Mouse (Mus musculus): ENCODE data around the gene Usp54. TPM values are rescaled to one million over a fixed set of nuclear protein-coding genes. Genes with fewer than 3 reads are reported as not detected.

Usp54 gene
- total RNA-seq, 1 experiment = 15.3 TPM

GRCm38 (mm10) chr14:20626447-20626846, 14.4 kb downstream of the Usp54 start:
- DNase-seq (ENCODE audit: low read depth, low spot score) = no peak

GRCm38 (mm10) chr14:20622907-20623306, 18.0 kb downstream of the Usp54 start:
- H3K27ac ChIP-seq (ENCODE audit: insufficient read depth, low read depth, low read length, poor library complexity, severe bottlenecking) = no peak overlapping the region
- DNase-seq (ENCODE audit: low read depth, low spot score) = no peak
- no peak overlapping the region for H3K4me3 ChIP-seq (ENCODE audit: insufficient read depth in 1 of 2, low read depth in 1 of 2, low read length in 2 of 2, poor library complexity in 1 of 2, severe bottlenecking in 1 of 2)
- in situ Hi-C loops (cut with MboI; ENCODE audit: low sequenced_read_pairs in 2 of 2, unreplicated experiment in 2 of 2) = no loop called here
- no peaks in the 10 kb centered on the region for H3K9me3 ChIP-seq (ENCODE audit: control insufficient read depth, insufficient read depth, low read depth, low read length)
- H3K9ac ChIP-seq (ENCODE audit: insufficient read depth, low read depth, low read length, poor library complexity, severe bottlenecking) = no peak overlapping the region
- no peaks in the 10 kb centered on the region for H3K36me3 ChIP-seq (ENCODE audit: control insufficient read depth, insufficient read depth, low read length, poor library complexity, severe bottlenecking)
- TF ChIP-seq ZNF384 (IDR thresholded peaks at IDR 0.05; ENCODE audit: low read depth, low read length) = no peak
- TF ChIP-seq MAFK (IDR thresholded peaks at IDR 0.05; ENCODE audit: insufficient read depth, low read depth, low read length) = no peak
- TF ChIP-seq ZC3H11A (IDR thresholded peaks at IDR 0.05; ENCODE audit: borderline replicate concordance, low read depth, low read length) = no peak
- TF ChIP-seq CHD2 (IDR thresholded peaks at IDR 0.05; ENCODE audit: low read depth, low read length) = no peak
- no peak for TF ChIP-seq HCFC1 (IDR thresholded peaks at IDR 0.05; ENCODE audit: borderline replicate concordance, insufficient read depth, low read length)
- peaks cover 2 to 3% of the 10 kb centered on the region in 2 experiments; a peak in 1 of 4 replicates for H3K4me1 ChIP-seq (ENCODE audit: control insufficient read depth in 2 of 2, insufficient read depth in 2 of 2, low read length in 2 of 2, poor library complexity in 1 of 2)

More at GRCm38 (mm10) chr14:20626447-20626846, 14.4 kb downstream of the Usp54 start:
- no peak overlapping the region for H3K4me3 ChIP-seq (ENCODE audit: insufficient read depth in 1 of 2, low read depth in 1 of 2, low read length in 2 of 2, poor library complexity in 1 of 2, severe bottlenecking in 1 of 2)
- in situ Hi-C loops (cut with MboI; ENCODE audit: low sequenced_read_pairs in 2 of 2, unreplicated experiment in 2 of 2) = no loop called here
- H3K27ac ChIP-seq (ENCODE audit: insufficient read depth, low read depth, low read length, poor library complexity, severe bottlenecking) = no peak overlapping the region
- no peaks in the 10 kb centered on the region for H3K9me3 ChIP-seq (ENCODE audit: control insufficient read depth, insufficient read depth, low read depth, low read length)
- H3K4me1 ChIP-seq (ENCODE audit: control insufficient read depth in 2 of 2, insufficient read depth in 2 of 2, low read length in 2 of 2, poor library complexity in 1 of 2) = peaks cover 2 to 3% of the 10 kb centered on the region in 2 experiments; a peak in 1 of 4 replicates
- H3K9ac ChIP-seq (ENCODE audit: insufficient read depth, low read depth, low read length, poor library complexity, severe bottlenecking) = no peak overlapping the region
- H3K36me3 ChIP-seq (ENCODE audit: control insufficient read depth, insufficient read depth, low read length, poor library complexity, severe bottlenecking) = no peaks in the 10 kb centered on the region; the same call in 1 of the 2 replicates
- TF ChIP-seq CHD2 (IDR thresholded peaks at IDR 0.05; ENCODE audit: low read depth, low read length) (no peak), ZC3H11A (IDR thresholded peaks at IDR 0.05; ENCODE audit: borderline replicate concordance, low read depth, low read length) (no peak), ZNF384 (IDR thresholded peaks at IDR 0.05; ENCODE audit: low read depth, low read length) (no peak), MAFK (IDR thresholded peaks at IDR 0.05; ENCODE audit: insufficient read depth, low read depth, low read length) (no peak), HCFC1 (IDR thresholded peaks at IDR 0.05; ENCODE audit: borderline replicate concordance, insufficient read depth, low read length) (no peak)

- in situ Hi-C loops (cut with MboI; ENCODE audit: low sequenced_read_pairs in 2 of 2, unreplicated experiment in 2 of 2) = no loop called here
- no peaks in the 10 kb centered on the region for H3K9me3 ChIP-seq (ENCODE audit: control insufficient read depth, insufficient read depth, low read depth, low read length)
Measured at GRCm38 (mm10) chr14:20622412-20622811, 18.5 kb downstream of the Usp54 start.

GRCm38 (mm10) chr14:20621903-20622302, 19.0 kb downstream of the Usp54 start:
- Histone ChIP-seq H3K4me3 (ENCODE audit: insufficient read depth in 1 of 2, low read depth in 1 of 2, low read length in 2 of 2, poor library complexity in 1 of 2, severe bottlenecking in 1 of 2) (no peak overlapping the region), H3K27ac (ENCODE audit: insufficient read depth, low read depth, low read length, poor library complexity, severe bottlenecking) (no peak overlapping the region), H3K4me1 (ENCODE audit: control insufficient read depth in 2 of 2, insufficient read depth in 2 of 2, low read length in 2 of 2, poor library complexity in 1 of 2) (peaks cover 0 to 3% of the 10 kb centered on the region in 2 experiments; a peak in 1 of 4 replicates), H3K9me3 (ENCODE audit: control insufficient read depth, insufficient read depth, low read depth, low read length) (no peaks in the 10 kb centered on the region), H3K36me3 (ENCODE audit: control insufficient read depth, insufficient read depth, low read length, poor library complexity, severe bottlenecking) (no peaks in the 10 kb centered on the region), H3K9ac (ENCODE audit: insufficient read depth, low read depth, low read length, poor library complexity, severe bottlenecking) (no peak overlapping the region)
- no peak for TF ChIP-seq CHD2 (IDR thresholded peaks at IDR 0.05; ENCODE audit: low read depth, low read length)
- TF ChIP-seq HCFC1 (IDR thresholded peaks at IDR 0.05; ENCODE audit: borderline replicate concordance, insufficient read depth, low read length) = no peak
- no peak for TF ChIP-seq ZNF384 (IDR thresholded peaks at IDR 0.05; ENCODE audit: low read depth, low read length)
- no peak for TF ChIP-seq ZC3H11A (IDR thresholded peaks at IDR 0.05; ENCODE audit: borderline replicate concordance, low read depth, low read length)
- TF ChIP-seq MAFK (IDR thresholded peaks at IDR 0.05; ENCODE audit: insufficient read depth, low read depth, low read length) = no peak
- DNase-seq (ENCODE audit: low read depth, low spot score) = no peak
- in situ Hi-C loops (cut with MboI; ENCODE audit: low sequenced_read_pairs in 2 of 2, unreplicated experiment in 2 of 2) = no loop called here

More at GRCm38 (mm10) chr14:20622412-20622811, 18.5 kb downstream of the Usp54 start:
- H3K27ac ChIP-seq (ENCODE audit: insufficient read depth, low read depth, low read length, poor library complexity, severe bottlenecking) = no peak overlapping the region
- DNase-seq (ENCODE audit: low read depth, low spot score) = no peak
- H3K9ac ChIP-seq (ENCODE audit: insufficient read depth, low read depth, low read length, poor library complexity, severe bottlenecking) = no peak overlapping the region
- no peaks in the 10 kb centered on the region for H3K36me3 ChIP-seq (ENCODE audit: control insufficient read depth, insufficient read depth, low read length, poor library complexity, severe bottlenecking)
- no peak for TF ChIP-seq CHD2 (IDR thresholded peaks at IDR 0.05; ENCODE audit: low read depth, low read length)
- TF ChIP-seq ZNF384 (IDR thresholded peaks at IDR 0.05; ENCODE audit: low read depth, low read length) = no peak
- TF ChIP-seq ZC3H11A (IDR thresholded peaks at IDR 0.05; ENCODE audit: borderline replicate concordance, low read depth, low read length) = no peak
- TF ChIP-seq HCFC1 (IDR thresholded peaks at IDR 0.05; ENCODE audit: borderline replicate concordance, insufficient read depth, low read length) = no peak
- TF ChIP-seq MAFK (IDR thresholded peaks at IDR 0.05; ENCODE audit: insufficient read depth, low read depth, low read length) = no peak
- peaks cover 0 to 3% of the 10 kb centered on the region in 2 experiments; a peak in 1 of 4 replicates for H3K4me1 ChIP-seq (ENCODE audit: control insufficient read depth in 2 of 2, insufficient read depth in 2 of 2, low read length in 2 of 2, poor library complexity in 1 of 2)
- no peak overlapping the region for H3K4me3 ChIP-seq (ENCODE audit: insufficient read depth in 1 of 2, low read depth in 1 of 2, low read length in 2 of 2, poor library complexity in 1 of 2, severe bottlenecking in 1 of 2)
